Mouse (Mus musculus): ENCODE measurements at regions not wholly inside any gene's neighbourhood (a gene's known extent, or its start where the extent isn't known, plus 50 kb on each side); places are given as distances from the start of the nearest gene placed in this dataset.
A peak's percentile ranks its signal among the peaks of the same experiment; 100 is the strongest.
"Not testable (repeated sequence)": the region's sequence is repeated elsewhere in the genome, so short reads cannot be mapped to it uniquely, and the experiment has no call there.

DNA sequence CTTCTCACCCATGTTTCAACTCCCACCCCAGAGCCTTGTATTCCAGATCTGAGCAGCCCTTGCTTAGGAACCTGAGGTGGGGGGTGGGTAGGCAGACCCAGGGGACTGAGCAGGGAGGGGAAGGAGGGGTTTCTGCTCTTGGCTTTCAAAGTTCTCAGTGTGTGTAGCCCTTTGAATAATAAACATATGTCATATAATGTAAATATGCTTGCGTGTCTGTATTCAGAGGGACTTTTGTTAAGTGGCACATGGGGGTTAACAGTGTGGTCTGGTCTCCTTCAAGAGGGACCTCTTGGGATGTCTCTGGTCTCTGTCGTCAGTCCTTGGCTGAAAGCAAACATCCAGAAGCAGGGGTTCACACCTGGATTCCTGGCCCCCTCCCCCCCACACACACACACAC is 149.1 kb upstream of the Rtl1 start:
- DNase-seq (ENCODE audit: low spot score in 2 of 2): no peak

GRCm38 (mm10) chr12:109749711-109750243 is 149.6 kb upstream of the Rtl1 start:
- peak; percentile 80 to 86 for DNase-seq (ENCODE audit: low spot score in 2 of 2)

DNA sequence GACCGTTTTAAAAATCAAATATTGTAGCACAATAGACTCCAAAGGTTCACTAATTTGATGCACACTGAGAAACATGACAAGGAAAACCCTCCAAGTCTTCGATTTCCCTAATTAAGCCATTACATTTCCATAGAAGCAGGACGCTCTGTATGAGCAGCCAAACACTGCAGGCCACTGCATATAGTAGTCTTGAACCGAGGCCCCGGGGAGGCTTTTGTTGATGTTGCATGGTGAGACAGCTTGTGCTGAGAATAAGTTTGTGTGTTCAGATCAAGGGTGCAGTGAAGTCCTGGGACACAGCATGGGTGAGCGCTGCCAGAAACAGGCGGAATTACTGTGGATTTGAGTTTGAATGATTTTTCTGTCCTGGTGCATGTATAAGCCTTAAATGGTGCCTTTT is 154.9 kb upstream of the Rtl1 start:
- DNase-seq (ENCODE audit: low spot score in 2 of 2): no peak

- DNase-seq (ENCODE audit: low spot score in 2 of 2): no peak
Measured at GRCm38 (mm10) chr12:109764293-109764692, 164.2 kb upstream of the Rtl1 start.

DNA sequence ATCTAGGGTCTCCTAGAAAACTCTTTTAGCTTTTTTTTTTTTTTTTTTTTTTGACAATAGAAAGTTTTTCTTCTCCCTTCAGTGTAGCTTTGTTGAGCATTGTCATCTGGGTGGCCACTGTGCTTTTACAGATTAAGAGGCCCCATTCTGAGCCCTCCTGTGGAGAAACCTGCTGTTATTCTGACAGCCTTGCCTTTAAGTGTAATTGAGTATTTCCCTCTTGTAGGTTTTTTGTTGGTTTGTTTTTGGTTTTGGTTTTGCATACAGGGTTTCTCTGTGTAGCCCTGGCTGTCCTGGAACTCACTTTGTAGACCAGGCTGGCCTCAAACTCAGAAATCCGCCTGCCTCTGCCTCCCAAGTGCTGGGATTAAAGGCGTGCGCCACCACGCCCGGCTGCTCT is 166.5 kb upstream of the Rtl1 start:
- not testable (repeated sequence) for DNase-seq (ENCODE audit: low spot score in 2 of 2)

DNA sequence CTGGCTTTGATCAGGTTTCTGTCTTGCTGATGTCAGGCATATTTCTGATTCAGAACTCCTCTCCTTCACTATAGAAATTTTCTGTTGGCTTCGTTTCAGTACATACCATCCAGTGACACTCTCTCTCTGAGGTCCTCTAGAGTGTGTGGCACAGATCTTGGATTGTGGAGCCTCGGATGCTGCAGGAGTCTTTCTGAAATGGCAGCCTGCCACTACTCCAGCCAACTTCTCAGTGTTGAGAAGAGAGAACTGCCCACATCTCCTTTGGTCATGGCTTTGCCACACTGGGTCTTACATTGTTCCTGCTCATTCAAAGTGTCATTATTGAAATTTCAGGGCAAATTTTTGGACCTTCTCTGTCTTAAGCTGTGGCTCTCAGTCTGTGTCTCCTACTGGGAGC is 172.4 kb upstream of the Rtl1 start:
- no peak for DNase-seq (ENCODE audit: low spot score in 2 of 2)

DNA sequence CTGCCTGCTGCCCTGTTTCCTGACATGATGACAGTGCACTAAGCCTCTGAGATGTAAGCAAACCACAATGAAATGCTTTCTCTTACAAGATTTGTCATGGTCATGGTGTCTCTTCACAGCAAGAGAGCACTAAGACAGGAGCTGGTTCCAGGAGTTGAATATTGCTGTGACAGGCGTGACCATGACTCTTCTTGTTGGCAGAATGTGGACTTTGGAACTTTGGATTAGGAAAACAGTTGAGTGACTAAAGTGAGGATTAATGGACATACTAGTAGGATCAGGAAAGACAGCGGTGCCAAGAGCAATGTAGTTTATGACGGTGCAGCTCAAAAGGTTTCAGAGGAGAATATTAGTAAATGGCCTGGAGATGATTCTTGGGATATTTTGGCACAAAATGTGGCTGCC is 173.8 kb upstream of the Rtl1 start:
- DNase-seq (ENCODE audit: low spot score in 2 of 2): no peak

GRCm38 (mm10) chr12:109798846-109799245 is 198.7 kb upstream of the Rtl1 start:
- DNase-seq (ENCODE audit: low spot score in 2 of 2): no peak

DNA sequence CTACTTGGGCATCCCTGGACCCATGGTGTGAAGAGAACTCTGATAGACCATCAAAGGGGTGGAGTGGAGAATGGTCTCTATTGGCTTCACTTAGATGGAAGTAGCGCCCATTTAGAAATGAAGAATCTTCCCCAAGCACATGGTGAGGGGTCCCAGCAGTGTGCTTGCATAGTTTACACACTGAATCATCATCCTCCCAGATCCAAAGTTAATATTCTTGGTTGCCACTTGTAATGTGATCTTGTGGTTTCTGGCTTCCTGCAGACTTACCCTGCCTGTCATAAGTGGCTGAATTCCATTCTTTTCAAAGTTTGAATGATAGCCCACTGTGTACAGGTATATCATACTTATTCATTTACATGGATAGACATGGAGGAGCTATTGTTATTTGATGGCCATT is 199.3 kb upstream of the Rtl1 start:
- DNase-seq (ENCODE audit: low spot score in 2 of 2): no peak

GRCm38 (mm10) chr12:109827241-109827915 is 227.2 kb upstream of the Rtl1 start:
- DNase-seq (ENCODE audit: low spot score in 2 of 2): peak in 1 of 2 experiments; percentile 52

GRCm38 (mm10) chr12:109830303-109831020 is 230.3 kb upstream of the Rtl1 start:
- DNase-seq (ENCODE audit: low spot score in 2 of 2): no peak

DNA sequence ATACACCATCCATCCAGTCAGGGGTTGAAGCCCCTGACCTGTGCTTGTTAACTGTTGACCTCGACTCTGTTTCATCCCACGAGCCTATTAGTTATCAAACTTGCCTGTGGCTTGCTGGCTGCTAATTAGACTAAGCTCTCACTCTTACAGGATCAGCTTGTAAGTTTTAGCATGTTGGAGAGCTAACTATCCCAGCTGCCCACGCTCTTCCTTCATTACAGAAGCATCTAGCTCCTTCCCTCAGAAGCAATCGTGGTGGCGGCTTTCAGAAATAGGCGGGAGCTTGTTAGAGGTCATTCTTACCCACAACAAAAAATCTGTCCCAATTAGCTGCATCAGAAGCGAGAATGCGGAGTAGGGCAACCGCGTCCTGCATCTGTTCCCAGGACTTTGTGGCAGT is 232.8 kb upstream of the Rtl1 start:
- DNase-seq (ENCODE audit: low spot score in 2 of 2): no peak

- DNase-seq (ENCODE audit: low spot score in 2 of 2): no peak
Measured at GRCm38 (mm10) chr12:109836521-109836920, 236.4 kb upstream of the Rtl1 start.

GRCm38 (mm10) chr12:109839126-109839587 is 239.0 kb upstream of the Rtl1 start:
- no peak for DNase-seq (ENCODE audit: low spot score in 2 of 2)

GRCm38 (mm10) chr12:109839946-109840524 is 239.9 kb upstream of the Rtl1 start:
- no peak for DNase-seq (ENCODE audit: low spot score in 2 of 2)

DNA sequence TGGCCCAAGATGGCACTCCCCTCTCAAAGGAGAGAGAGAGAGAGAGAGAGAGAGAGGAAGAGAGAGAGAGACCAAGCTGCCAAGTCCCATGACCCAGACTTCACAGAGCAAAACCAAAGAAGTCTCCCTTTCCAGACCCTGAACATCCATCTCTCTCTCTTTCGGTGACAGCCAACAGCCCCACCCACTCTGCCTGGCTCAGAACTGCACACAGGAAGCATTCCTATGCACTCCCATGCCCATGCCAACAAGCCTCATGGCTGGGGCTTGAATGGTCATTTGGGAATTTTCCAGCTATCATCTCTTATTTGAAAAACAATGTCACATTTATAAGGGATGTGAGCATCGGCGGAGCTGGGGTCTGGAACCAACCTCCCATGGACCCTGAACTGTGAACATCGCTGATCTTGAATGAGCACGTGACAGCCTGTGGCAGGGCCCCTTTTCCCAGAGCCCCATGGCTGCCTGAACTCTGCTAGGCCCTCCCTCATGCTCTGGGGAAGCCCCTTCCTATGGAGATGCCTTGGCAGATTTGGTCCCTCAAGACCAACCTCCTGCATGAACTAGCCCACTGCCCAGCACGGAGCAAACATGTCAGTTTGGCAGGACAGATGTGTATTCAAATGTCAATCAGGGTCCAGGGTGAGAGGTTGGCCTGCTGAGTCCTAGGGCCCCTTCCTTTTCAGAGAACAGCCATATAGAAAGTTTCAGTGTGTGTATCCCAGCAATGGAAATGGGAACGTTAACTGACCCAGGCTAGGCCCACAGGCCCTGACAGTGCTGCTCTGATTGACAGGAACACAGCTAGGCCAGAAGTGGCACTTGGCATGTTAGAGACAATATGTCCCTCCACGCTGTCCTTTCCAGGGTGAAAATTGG is 244.8 kb upstream of the Rtl1 start:
- DNase-seq (ENCODE audit: low spot score in 2 of 2): no peak

DNA sequence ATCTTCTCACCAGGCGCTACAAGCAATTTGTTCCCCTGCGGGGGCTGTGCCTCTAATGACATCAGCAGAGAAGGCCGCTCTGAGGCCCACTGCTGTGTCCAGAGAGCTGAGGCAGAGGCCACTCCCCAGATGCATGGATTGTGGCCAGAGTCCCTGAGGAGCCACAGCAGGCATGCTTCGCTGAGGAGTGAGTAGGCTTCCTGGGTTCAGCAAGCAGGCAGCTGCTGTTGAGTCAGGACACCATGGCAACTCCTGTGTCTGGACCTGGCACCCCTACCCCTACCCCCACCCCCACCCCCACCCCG is 245.4 kb upstream of the Rtl1 start:
- no peak for DNase-seq (ENCODE audit: low spot score in 2 of 2)

DNA sequence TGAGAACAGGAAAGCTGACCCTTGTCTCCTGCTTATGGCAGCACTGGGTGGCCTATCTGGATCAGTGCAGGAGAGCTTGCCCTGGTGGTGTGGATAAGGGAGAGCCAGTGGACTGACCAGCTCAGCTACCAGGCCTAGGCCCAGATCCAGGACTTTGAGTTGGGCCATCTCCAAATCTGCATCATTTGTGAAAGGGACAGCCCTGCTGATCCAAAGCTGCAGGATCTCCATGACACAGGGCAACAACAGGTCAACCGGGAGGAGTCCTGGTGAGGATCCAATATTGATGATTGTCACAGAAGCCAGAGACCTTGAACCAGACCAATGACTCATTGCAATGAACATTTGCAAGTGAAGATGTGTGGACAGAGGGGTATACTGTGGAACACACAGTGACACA is 256.2 kb upstream of the Rtl1 start:
- DNase-seq (ENCODE audit: low spot score in 2 of 2): no peak

DNA sequence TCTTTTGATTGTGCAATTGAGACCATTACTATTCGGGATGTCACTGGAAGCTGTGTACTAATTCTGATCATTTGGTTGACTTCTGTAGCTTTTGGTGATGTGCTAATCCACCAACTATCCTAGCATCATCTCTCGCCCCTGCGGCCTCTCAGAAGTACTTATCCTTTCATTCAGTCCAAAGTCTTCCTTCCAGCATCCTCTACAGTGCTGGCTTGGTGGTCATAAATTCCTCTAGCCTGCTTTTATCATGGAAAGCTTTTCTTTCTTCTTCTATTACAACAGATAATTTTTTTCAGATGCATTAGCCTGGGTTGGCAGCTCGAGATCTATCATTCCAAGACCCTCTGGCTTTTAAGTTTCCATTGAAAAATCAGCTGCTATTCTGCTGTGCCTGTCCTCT is 257.6 kb upstream of the Rtl1 start:
- no peak for DNase-seq (ENCODE audit: low spot score in 2 of 2)

DNA sequence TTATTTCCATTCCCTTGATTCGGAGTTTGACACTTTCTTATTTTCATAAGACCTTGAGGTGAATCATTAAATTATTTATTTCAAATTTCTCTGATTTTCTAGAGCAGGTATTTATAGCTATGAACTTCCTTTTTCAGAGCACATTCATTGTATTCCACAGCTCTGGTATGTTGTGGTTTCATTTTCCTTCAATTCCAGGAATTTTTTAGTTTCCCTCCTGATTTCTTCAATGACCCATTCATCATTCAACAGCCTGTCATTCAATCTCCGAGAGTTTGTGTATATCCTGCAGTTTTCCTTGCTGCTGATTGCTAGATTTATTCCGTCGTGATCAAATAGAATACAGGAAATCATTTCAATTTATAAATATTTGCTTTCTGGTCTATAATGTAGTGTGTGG is 264.7 kb upstream of the Rtl1 start:
- no peak for DNase-seq (ENCODE audit: low spot score in 2 of 2)

- no peak for DNase-seq (ENCODE audit: low spot score in 2 of 2)
Measured at GRCm38 (mm10) chr12:109871021-109871420, 270.9 kb upstream of the Rtl1 start.

- no peak for DNase-seq (ENCODE audit: low spot score in 2 of 2)
Measured at GRCm38 (mm10) chr12:109874466-109874865, 274.3 kb upstream of the Rtl1 start.

Data from left cerebral cortex, adult 9 months (tissue).